Mouse (Mus musculus): ENCODE results near the gene Arl10. TPM values are rescaled to one million over a fixed set of nuclear protein-coding genes. Genes with fewer than 3 reads are reported as not detected.

Arl10 gene
- polyA plus RNA-seq, 1 experiment = 24.8 TPM

DNA sequence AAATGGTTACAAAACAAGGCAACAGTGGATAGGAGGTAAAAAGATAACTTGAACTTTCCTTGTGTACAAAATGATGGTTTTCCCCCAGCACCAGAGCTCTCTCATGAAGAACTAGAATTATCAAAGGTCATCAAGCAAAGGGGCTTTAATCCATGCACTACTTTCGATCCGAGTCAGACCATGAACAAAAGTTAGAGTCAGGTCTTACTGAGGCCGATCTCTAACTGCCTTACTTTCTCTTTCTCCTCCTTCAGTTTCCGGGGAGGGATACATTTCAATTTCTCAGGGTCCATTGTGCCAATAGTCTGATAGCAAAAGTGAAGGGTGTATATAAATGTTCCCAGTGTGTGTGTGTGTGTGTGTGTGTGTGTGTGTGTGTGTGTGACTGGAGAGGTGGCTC is 2.2 kb upstream of the Arl10 start:
- Histone ChIP-seq H3K36me3 (ENCODE audit: control insufficient read depth, insufficient read depth) (no peaks in the 10 kb centered on the region), H3K27me3 (ENCODE audit: control insufficient read depth, insufficient read depth, insufficient read length) (no peaks in the 10 kb centered on the region), H3K79me3 (ENCODE audit: low read depth) (peaks cover 2% of the 10 kb centered on the region), H3K4me3 (ENCODE audit: insufficient read depth, poor library complexity, severe bottlenecking) (no peak overlapping the region), H3ac (ENCODE audit: control insufficient read depth, insufficient read length, low read depth) (no peak overlapping the region), H3K79me2 (ENCODE audit: control insufficient read depth, insufficient read depth) (no peaks in the 10 kb centered on the region)
- TF ChIP-seq MAX (IDR thresholded peaks at IDR 0.05) (no peak), MYOD1 (IDR thresholded peaks at IDR 0.05; ENCODE audit: control insufficient read depth, insufficient read length, low read depth) (no peak), USF1 (IDR thresholded peaks at IDR 0.05; ENCODE audit: low read depth) (no peak), MYOG (IDR thresholded peaks at IDR 0.05; ENCODE audit: control insufficient read depth, extremely low read depth, insufficient read length) (no peak), FOSL1 (IDR thresholded peaks at IDR 0.05; ENCODE audit: insufficient read depth, low read length, poor library complexity, severe bottlenecking) (no peak), CEBPB (IDR thresholded peaks at IDR 0.05; ENCODE audit: low read depth) (no peak), CTCF (IDR thresholded peaks at IDR 0.05; ENCODE audit: control insufficient read depth, insufficient read depth, insufficient read length) (no peak)

DNA sequence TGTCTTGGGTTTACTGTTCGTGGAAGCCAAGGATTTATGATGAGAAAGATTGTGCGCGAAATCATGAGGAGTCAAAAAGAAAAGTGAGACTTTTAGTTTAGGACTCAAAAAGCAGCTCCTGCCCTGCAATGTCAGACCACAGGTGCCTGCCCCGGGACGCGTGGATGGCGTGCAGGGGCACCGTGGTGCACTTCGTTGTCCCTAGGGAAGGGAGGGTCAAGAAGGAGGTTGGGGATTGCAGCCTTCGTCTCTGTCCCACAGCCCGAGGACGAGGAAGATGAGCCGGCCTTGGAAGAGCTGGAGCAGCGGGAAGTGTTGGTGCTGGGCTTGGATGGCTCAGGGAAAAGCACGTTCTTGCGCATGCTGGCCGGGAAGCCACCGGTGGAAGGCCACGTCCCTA is 674 bp downstream of the Arl10 start:
- H3ac ChIP-seq (ENCODE audit: control insufficient read depth, insufficient read length, low read depth) = peak overlapping the region; percentile 97
- no peaks in the 10 kb centered on the region for H3K27me3 ChIP-seq (ENCODE audit: control insufficient read depth, insufficient read depth, insufficient read length)
- no peaks in the 10 kb centered on the region for H3K79me2 ChIP-seq (ENCODE audit: control insufficient read depth, insufficient read depth)
- peak overlapping the region; percentile 52 for H3K4me3 ChIP-seq (ENCODE audit: insufficient read depth, poor library complexity, severe bottlenecking)
- peaks cover 2% of the 10 kb centered on the region for H3K79me3 ChIP-seq (ENCODE audit: low read depth)
- H3K36me3 ChIP-seq (ENCODE audit: control insufficient read depth, insufficient read depth) = no peaks in the 10 kb centered on the region
- TF ChIP-seq USF1 (IDR thresholded peaks at IDR 0.05; ENCODE audit: low read depth) = no peak
- no peak for TF ChIP-seq MYOD1 (IDR thresholded peaks at IDR 0.05; ENCODE audit: control insufficient read depth, insufficient read length, low read depth)
- TF ChIP-seq MYOG (IDR thresholded peaks at IDR 0.05; ENCODE audit: control insufficient read depth, extremely low read depth, insufficient read length) = no peak
- no peak for TF ChIP-seq CTCF (IDR thresholded peaks at IDR 0.05; ENCODE audit: control insufficient read depth, insufficient read depth, insufficient read length)
- no peak for TF ChIP-seq FOSL1 (IDR thresholded peaks at IDR 0.05; ENCODE audit: insufficient read depth, low read length, poor library complexity, severe bottlenecking)
- no peak for TF ChIP-seq MAX (IDR thresholded peaks at IDR 0.05)
- no peak for TF ChIP-seq CEBPB (IDR thresholded peaks at IDR 0.05; ENCODE audit: low read depth)

DNA sequence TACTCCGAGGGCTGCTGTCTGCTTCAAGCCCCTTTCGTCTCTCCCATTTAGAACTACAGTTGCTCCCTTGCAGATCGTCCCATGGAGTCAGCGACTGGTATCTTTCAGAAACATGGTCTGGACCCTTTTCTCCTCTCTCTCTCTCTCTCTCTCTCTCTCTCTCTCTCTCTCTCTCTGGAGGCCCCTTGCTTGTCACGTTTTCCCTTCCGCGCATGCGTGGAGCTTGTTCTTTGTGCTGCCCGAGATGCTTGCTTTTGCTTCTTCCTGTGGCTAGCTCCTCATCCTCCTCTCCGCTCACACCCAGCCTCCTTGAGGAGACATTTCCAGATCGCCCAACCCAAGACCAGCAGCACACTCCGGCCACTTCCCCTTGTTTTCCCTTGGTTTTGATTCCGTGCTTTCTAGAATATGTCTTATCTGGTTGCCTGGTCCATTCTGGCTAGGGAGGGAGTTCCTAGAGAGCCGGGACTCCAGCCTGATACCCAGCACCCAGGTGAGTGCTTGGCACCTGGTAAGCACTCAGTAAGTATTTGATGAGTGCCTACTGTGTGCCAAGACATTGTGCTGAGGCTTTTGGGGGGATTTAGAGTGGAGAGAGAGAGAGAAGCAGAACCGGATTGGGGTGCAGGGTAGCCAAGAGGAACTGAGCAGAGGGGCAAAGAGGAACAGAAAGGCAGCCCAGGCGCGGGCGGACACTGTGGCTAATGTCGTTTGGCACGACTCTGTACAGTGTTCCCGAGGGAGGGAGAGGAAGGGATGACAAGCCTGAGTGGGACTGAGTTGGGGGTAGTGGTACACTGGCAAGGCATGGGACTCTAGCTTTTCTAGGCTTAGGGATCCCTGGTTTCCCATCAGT is 3.1 kb downstream of the Arl10 start:
- Histone ChIP-seq H3K4me3 (ENCODE audit: insufficient read depth, poor library complexity, severe bottlenecking) (no peak overlapping the region), H3K36me3 (ENCODE audit: control insufficient read depth, insufficient read depth) (peaks cover 19% of the 10 kb centered on the region)

DNA sequence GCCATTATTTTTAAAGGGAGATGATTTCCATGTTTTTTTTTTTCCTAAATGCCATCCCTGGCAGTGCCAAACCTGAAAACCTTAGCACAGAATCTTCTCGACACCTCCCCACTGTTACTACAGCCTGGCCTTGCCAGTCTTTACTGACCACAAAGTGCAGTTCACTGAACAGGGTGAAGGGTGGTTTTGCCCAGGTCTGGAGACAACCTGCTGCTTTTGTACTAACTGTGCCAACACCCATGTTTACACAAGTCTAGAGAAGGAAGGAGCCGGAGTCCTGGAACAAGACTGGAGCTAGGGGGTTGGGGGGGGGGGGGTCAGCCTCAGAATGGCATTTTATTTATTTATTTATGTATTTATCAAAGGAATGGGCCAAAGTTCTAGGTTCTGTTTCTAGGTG is 6.6 kb downstream of the Arl10 start:
- Histone ChIP-seq H3K36me3 (ENCODE audit: control insufficient read depth, insufficient read depth) (peaks cover 50% of the 10 kb centered on the region), H3ac (ENCODE audit: control insufficient read depth, insufficient read length, low read depth) (no peak overlapping the region), H3K4me3 (ENCODE audit: insufficient read depth, poor library complexity, severe bottlenecking) (no peak overlapping the region), H3K79me2 (ENCODE audit: control insufficient read depth, insufficient read depth) (peaks cover 7% of the 10 kb centered on the region), H3K27me3 (ENCODE audit: control insufficient read depth, insufficient read depth, insufficient read length) (no peaks in the 10 kb centered on the region), H3K79me3 (ENCODE audit: low read depth) (no peaks in the 10 kb centered on the region)
- TF ChIP-seq FOSL1 (IDR thresholded peaks at IDR 0.05; ENCODE audit: insufficient read depth, low read length, poor library complexity, severe bottlenecking) = no peak
- no peak for TF ChIP-seq CTCF (IDR thresholded peaks at IDR 0.05; ENCODE audit: control insufficient read depth, insufficient read depth, insufficient read length)
- TF ChIP-seq MYOD1 (IDR thresholded peaks at IDR 0.05; ENCODE audit: control insufficient read depth, insufficient read length, low read depth) = no peak
- no peak for TF ChIP-seq MAX (IDR thresholded peaks at IDR 0.05)
- no peak for TF ChIP-seq MYOG (IDR thresholded peaks at IDR 0.05; ENCODE audit: control insufficient read depth, extremely low read depth, insufficient read length)
- no peak for TF ChIP-seq CEBPB (IDR thresholded peaks at IDR 0.05; ENCODE audit: low read depth)
- TF ChIP-seq USF1 (IDR thresholded peaks at IDR 0.05; ENCODE audit: low read depth) = no peak

More for the DNA sequence above, 3.1 kb downstream of the Arl10 start:
- Histone ChIP-seq H3K27me3 (ENCODE audit: control insufficient read depth, insufficient read depth, insufficient read length) (no peaks in the 10 kb centered on the region), H3ac (ENCODE audit: control insufficient read depth, insufficient read length, low read depth) (no peak overlapping the region), H3K79me3 (ENCODE audit: low read depth) (peaks cover 2% of the 10 kb centered on the region), H3K79me2 (ENCODE audit: control insufficient read depth, insufficient read depth) (no peaks in the 10 kb centered on the region)
- TF ChIP-seq MYOG (IDR thresholded peaks at IDR 0.05; ENCODE audit: control insufficient read depth, extremely low read depth, insufficient read length) (no peak), USF1 (IDR thresholded peaks at IDR 0.05; ENCODE audit: low read depth) (no peak), FOSL1 (IDR thresholded peaks at IDR 0.05; ENCODE audit: insufficient read depth, low read length, poor library complexity, severe bottlenecking) (no peak), CTCF (IDR thresholded peaks at IDR 0.05; ENCODE audit: control insufficient read depth, insufficient read depth, insufficient read length) (no peak), MYOD1 (IDR thresholded peaks at IDR 0.05; ENCODE audit: control insufficient read depth, insufficient read length, low read depth) (no peak), CEBPB (IDR thresholded peaks at IDR 0.05; ENCODE audit: low read depth) (no peak), MAX (IDR thresholded peaks at IDR 0.05) (no peak)

DNA sequence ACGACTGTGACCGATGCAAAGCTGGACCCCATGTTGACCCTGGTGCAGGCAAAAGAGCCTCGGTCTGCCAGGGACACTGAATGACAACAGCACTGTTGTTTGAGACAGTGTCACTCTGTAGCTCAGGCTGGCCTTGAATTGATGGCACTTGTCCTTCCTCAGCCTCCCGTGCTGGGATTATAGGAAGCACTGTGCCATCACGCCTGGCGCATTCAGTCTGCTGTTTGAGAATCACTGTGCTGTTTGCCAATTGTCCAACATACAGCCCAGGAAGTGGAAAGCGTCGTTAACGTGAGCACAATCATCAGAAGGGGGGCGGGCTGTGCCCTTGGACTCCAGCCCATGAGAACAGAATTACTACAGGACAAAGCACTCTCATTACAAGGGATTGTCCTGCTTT is 7.3 kb downstream of the Arl10 start:
- peaks cover 58% of the 10 kb centered on the region for H3K36me3 ChIP-seq (ENCODE audit: control insufficient read depth, insufficient read depth)
- no peak overlapping the region for H3ac ChIP-seq (ENCODE audit: control insufficient read depth, insufficient read length, low read depth)
- no peaks in the 10 kb centered on the region for H3K79me3 ChIP-seq (ENCODE audit: low read depth)
- no peak for TF ChIP-seq USF1 (IDR thresholded peaks at IDR 0.05; ENCODE audit: low read depth)
- no peak for TF ChIP-seq MYOG (IDR thresholded peaks at IDR 0.05; ENCODE audit: control insufficient read depth, extremely low read depth, insufficient read length)
- TF ChIP-seq FOSL1 (IDR thresholded peaks at IDR 0.05; ENCODE audit: insufficient read depth, low read length, poor library complexity, severe bottlenecking) = no peak
- no peak for TF ChIP-seq MAX (IDR thresholded peaks at IDR 0.05)
- no peak for TF ChIP-seq MYOD1 (IDR thresholded peaks at IDR 0.05; ENCODE audit: control insufficient read depth, insufficient read length, low read depth)
- no peak for TF ChIP-seq CTCF (IDR thresholded peaks at IDR 0.05; ENCODE audit: control insufficient read depth, insufficient read depth, insufficient read length)
- TF ChIP-seq CEBPB (IDR thresholded peaks at IDR 0.05; ENCODE audit: low read depth) = no peak
- H3K79me2 ChIP-seq (ENCODE audit: control insufficient read depth, insufficient read depth) = peaks cover 11% of the 10 kb centered on the region
- H3K4me3 ChIP-seq (ENCODE audit: insufficient read depth, poor library complexity, severe bottlenecking) = no peak overlapping the region
- no peaks in the 10 kb centered on the region for H3K27me3 ChIP-seq (ENCODE audit: control insufficient read depth, insufficient read depth, insufficient read length)

Measured in C2C12 (cell line).